Mouse (Mus musculus): ENCODE results near the gene Adamts12. TPM values are rescaled to one million over a fixed set of nuclear protein-coding genes. Genes with fewer than 3 reads are reported as not detected.

The Adamts12 gene
- polyA plus RNA-seq, 1 experiment from 2014 or later, result 4.5 TPM

DNA sequence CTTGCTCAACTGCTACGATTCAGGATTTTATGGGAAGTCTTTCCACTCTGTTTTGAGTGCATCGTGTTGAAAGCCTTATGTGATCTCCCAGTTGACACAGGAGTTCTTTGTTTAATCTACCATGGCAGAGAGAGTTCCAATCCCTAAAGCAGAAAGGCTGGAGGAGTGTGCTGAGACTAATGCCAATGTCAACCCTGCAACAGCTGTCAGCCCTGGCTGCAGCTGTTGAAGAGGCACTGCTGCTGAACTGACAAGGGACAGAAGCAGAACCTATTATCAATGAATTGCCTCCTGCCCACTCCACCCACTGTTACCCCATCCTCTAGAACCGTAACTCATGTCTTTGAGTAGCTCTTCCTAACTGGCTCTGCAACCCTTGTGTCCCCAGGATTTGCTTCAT, 101.3 kb downstream of the Adamts12 start:
- no peak for ATAC-seq (replicated peaks; ENCODE audit: low FRiP score, low TSS enrichment, low read depth)
- WGBS, result 36% methylated on average over 3 of the region's 3 CpGs
- Histone ChIP-seq H3K9me3 (ENCODE audit: control insufficient read depth, low read length) (no peaks in the 10 kb centered on the region), H3K4me2 (ENCODE audit: low read length) (no peak overlapping the region), H3K9ac (ENCODE audit: low read length) (no peak overlapping the region), H3K4me3 (ENCODE audit: low read depth, low read length) (no peak overlapping the region), H3K36me3 (ENCODE audit: control insufficient read depth, insufficient read depth, low read length) (no peaks in the 10 kb centered on the region), H3K4me1 (replicated peaks; ENCODE audit: control insufficient read depth, insufficient read depth, low read length) (no peaks in the 10 kb centered on the region), H3K27ac (ENCODE audit: low read depth) (no peak overlapping the region), H3K27me3 (replicated peaks; ENCODE audit: control insufficient read depth, insufficient read depth, low read length) (no peaks in the 10 kb centered on the region)
- DNase-seq (ENCODE audit: low spot score), result no peak

DNA sequence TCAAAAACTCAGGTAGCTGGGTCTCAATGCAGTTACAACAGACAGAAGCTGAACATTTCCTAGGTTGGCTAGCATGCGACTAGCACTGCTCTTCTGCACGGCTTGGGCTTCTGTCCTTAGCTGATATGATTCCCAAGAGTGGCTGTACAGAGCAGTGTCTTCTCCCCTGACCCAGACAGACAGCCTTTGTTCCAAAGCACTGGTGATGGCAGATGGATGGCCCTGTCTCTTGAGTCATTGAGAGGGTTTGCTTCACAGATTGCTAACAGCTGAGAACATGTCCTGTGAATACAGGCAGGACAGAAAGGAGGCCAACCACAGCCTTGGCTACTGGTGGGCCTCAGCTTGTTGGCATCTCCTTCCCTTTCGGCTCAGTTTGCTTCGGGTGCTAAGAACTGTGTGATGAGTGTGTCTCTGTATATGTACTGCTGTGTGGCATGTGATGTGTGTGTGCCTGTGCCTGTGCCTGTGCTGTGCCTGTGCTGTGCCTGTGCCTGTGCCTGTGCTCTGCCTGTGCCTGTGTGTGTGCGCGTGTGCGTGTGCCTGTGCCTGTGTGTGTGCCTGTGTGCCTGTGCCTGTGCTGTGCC, 109.4 kb downstream of the Adamts12 start:
- H3K36me3 ChIP-seq (ENCODE audit: control insufficient read depth, insufficient read depth, low read length), result no peaks in the 10 kb centered on the region
- no peaks in the 10 kb centered on the region for H3K4me1 ChIP-seq (replicated peaks; ENCODE audit: control insufficient read depth, insufficient read depth, low read length)
- no peak overlapping the region for H3K4me2 ChIP-seq (ENCODE audit: low read length)
- no peaks in the 10 kb centered on the region for H3K27me3 ChIP-seq (replicated peaks; ENCODE audit: control insufficient read depth, insufficient read depth, low read length)
- no peak for DNase-seq (ENCODE audit: low spot score)
- H3K9me3 ChIP-seq (ENCODE audit: control insufficient read depth, low read length), result no peaks in the 10 kb centered on the region
- 87% methylated on average over 7 of the region's 7 CpGs for whole genome bisulfite sequencing
- no peak overlapping the region for H3K9ac ChIP-seq (ENCODE audit: low read length)
- H3K4me3 ChIP-seq (ENCODE audit: low read depth, low read length), result no peak overlapping the region
- no peak overlapping the region for H3K27ac ChIP-seq (ENCODE audit: low read depth)
- ATAC-seq (replicated peaks; ENCODE audit: low FRiP score, low TSS enrichment, low read depth), result no peak

DNA sequence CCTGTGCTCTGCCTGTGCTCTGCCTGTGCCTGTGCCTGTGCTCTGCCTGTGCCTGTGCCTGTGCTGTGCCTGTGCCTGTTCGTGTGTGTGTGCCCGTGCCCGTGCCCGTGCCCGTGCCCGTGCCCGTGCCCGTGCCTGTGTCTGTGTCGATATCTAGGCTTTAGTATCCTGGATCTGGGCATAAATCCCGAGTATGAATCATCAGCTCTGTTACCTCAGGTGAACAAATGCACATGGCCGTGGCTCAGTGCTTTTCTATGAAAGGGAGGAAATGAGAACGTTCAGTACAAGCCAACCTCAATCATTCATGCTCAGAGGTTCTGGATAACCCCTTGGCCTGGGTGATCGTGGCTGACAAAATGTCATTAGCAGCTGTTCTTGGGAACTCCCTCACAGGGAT, 110.3 kb downstream of the Adamts12 start:
- no peaks in the 10 kb centered on the region for H3K36me3 ChIP-seq (ENCODE audit: control insufficient read depth, insufficient read depth, low read length)
- no peak overlapping the region for H3K9ac ChIP-seq (ENCODE audit: low read length)
- no peak overlapping the region for H3K27ac ChIP-seq (ENCODE audit: low read depth)
- DNase-seq (ENCODE audit: low spot score), result no peak
- no peak overlapping the region for H3K4me3 ChIP-seq (ENCODE audit: low read depth, low read length)
- WGBS, result 85% methylated on average over 13 of the region's 13 CpGs
- no peaks in the 10 kb centered on the region for H3K9me3 ChIP-seq (ENCODE audit: control insufficient read depth, low read length)
- H3K27me3 ChIP-seq (replicated peaks; ENCODE audit: control insufficient read depth, insufficient read depth, low read length), result no peaks in the 10 kb centered on the region
- ATAC-seq (replicated peaks; ENCODE audit: low FRiP score, low TSS enrichment, low read depth), result no peak
- no peaks in the 10 kb centered on the region for H3K4me1 ChIP-seq (replicated peaks; ENCODE audit: control insufficient read depth, insufficient read depth, low read length)
- no peak overlapping the region for H3K4me2 ChIP-seq (ENCODE audit: low read length)

DNA sequence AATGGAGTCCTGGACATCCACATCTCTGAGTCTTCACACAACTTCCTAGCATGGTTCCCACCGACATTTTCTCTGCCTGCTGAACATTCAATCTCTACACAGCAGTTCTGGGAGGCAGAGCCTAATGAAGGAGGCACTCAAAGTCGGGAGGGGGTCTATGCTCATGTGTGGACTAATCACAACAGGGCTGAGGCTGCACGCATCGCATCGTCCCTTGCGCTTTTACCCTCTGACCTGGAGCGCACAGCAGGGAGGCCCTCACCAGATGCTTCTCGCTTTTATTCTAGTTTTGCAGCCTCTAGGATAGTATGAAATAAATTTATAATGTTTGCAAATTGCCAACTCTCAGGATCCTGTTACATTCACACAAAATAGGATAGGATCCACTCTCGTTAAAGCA, 112.9 kb downstream of the Adamts12 start:
- Histone ChIP-seq H3K4me3 (ENCODE audit: low read depth, low read length) (no peak overlapping the region), H3K27me3 (replicated peaks; ENCODE audit: control insufficient read depth, insufficient read depth, low read length) (no peaks in the 10 kb centered on the region), H3K27ac (ENCODE audit: low read depth) (no peak overlapping the region), H3K9me3 (ENCODE audit: control insufficient read depth, low read length) (no peaks in the 10 kb centered on the region), H3K4me1 (replicated peaks; ENCODE audit: control insufficient read depth, insufficient read depth, low read length) (no peaks in the 10 kb centered on the region), H3K9ac (ENCODE audit: low read length) (no peak overlapping the region), H3K4me2 (ENCODE audit: low read length) (no peak overlapping the region), H3K36me3 (ENCODE audit: control insufficient read depth, insufficient read depth, low read length) (no peaks in the 10 kb centered on the region)
- WGBS, result 49% methylated on average over 9 of the region's 9 CpGs
- DNase-seq (ENCODE audit: low spot score) (no peak), ATAC-seq (replicated peaks; ENCODE audit: low FRiP score, low TSS enrichment, low read depth) (no peak)

DNA sequence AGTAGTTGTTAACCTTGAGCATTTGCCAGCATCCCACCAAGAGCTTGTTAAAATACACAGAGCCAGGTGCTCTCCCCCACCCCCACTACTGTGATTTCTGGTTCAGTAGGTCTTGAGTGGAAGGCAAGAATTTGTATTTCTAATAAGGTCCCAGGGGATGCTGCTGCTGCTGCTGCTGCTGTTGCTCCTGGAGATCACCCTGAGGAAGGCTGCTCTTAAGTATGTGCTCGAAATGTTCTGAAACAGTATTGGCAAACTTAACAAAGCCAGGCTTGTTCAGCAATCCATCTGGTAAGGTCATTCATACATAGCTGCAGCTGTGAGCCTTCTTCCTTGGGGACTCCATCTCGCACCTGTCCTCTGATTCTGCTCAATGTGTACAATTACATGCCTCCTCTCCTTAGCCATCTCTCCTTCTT, 115.2 kb downstream of the Adamts12 start:
- Histone ChIP-seq H3K9ac (ENCODE audit: low read length) (no peak overlapping the region), H3K27me3 (replicated peaks; ENCODE audit: control insufficient read depth, insufficient read depth, low read length) (no peaks in the 10 kb centered on the region), H3K36me3 (ENCODE audit: control insufficient read depth, insufficient read depth, low read length) (no peaks in the 10 kb centered on the region), H3K9me3 (ENCODE audit: control insufficient read depth, low read length) (no peaks in the 10 kb centered on the region), H3K4me1 (replicated peaks; ENCODE audit: control insufficient read depth, insufficient read depth, low read length) (no peaks in the 10 kb centered on the region), H3K4me2 (ENCODE audit: low read length) (no peak overlapping the region), H3K27ac (ENCODE audit: low read depth) (no peak overlapping the region), H3K4me3 (ENCODE audit: low read depth, low read length) (no peak overlapping the region)
- WGBS, result 61% methylated on average over 2 of the region's 2 CpGs
- ATAC-seq (replicated peaks; ENCODE audit: low FRiP score, low TSS enrichment, low read depth), result no peak
- no peak for DNase-seq (ENCODE audit: low spot score)

DNA sequence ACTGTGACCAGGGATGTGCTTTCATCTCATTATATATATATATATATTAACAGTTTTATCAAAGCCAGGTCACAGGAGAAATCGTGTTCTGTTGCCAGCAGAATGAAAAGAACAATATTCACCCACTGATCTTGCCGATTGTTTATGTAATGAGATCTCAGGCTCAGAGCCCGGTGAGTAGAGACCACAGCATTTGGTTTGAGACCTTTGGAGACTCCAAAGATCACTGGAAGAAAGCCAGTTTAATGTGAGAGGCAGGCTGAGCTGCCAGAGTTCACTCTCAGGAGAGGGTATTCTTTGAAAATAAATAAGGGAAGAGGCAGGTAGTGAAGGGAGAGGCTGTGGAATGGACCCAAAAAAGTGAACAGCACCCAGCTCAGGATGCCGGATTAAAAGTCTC, 122.1 kb downstream of the Adamts12 start:
- Histone ChIP-seq H3K9ac (ENCODE audit: low read length) (no peak overlapping the region), H3K27ac (ENCODE audit: low read depth) (no peak overlapping the region), H3K36me3 (ENCODE audit: control insufficient read depth, insufficient read depth, low read length) (no peaks in the 10 kb centered on the region), H3K4me2 (ENCODE audit: low read length) (no peak overlapping the region), H3K27me3 (replicated peaks; ENCODE audit: control insufficient read depth, insufficient read depth, low read length) (no peaks in the 10 kb centered on the region), H3K4me1 (replicated peaks; ENCODE audit: control insufficient read depth, insufficient read depth, low read length) (no peaks in the 10 kb centered on the region), H3K4me3 (ENCODE audit: low read depth, low read length) (no peak overlapping the region), H3K9me3 (ENCODE audit: control insufficient read depth, low read length) (no peaks in the 10 kb centered on the region)
- DNase-seq (ENCODE audit: low spot score) (no peak), ATAC-seq (replicated peaks; ENCODE audit: low FRiP score, low TSS enrichment, low read depth) (no peak)
- 54% methylated on average over 4 of the region's 4 CpGs for WGBS

DNA sequence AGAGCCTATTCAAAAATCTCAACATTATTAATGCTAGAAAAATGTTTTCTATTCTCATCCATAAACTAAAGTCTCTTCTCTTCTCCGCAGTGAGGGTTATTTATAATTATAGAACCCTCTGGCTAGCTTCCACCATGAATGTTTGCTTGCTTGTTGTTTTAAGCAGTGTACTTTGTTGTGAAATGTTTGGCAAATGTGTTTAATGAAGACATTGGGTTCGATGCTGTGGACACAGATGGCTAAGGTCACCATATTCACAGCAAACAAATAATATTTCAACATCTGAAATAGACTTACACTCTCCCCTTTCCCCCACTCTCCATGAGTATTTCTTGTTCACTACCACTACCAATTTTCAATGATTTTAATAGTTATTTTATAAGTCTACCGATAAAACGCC, 125.9 kb downstream of the Adamts12 start:
- Histone ChIP-seq H3K27ac (ENCODE audit: low read depth) (no peak overlapping the region), H3K4me3 (ENCODE audit: low read depth, low read length) (no peak overlapping the region), H3K9ac (ENCODE audit: low read length) (no peak overlapping the region), H3K36me3 (ENCODE audit: control insufficient read depth, insufficient read depth, low read length) (no peaks in the 10 kb centered on the region), H3K27me3 (replicated peaks; ENCODE audit: control insufficient read depth, insufficient read depth, low read length) (no peaks in the 10 kb centered on the region), H3K4me2 (ENCODE audit: low read length) (no peak overlapping the region), H3K9me3 (ENCODE audit: control insufficient read depth, low read length) (no peaks in the 10 kb centered on the region), H3K4me1 (replicated peaks; ENCODE audit: control insufficient read depth, insufficient read depth, low read length) (no peaks in the 10 kb centered on the region)
- ATAC-seq (replicated peaks; ENCODE audit: low FRiP score, low TSS enrichment, low read depth) (no peak), DNase-seq (ENCODE audit: low spot score) (no peak)
- WGBS, result 85% methylated on average over 4 of the region's 4 CpGs

DNA sequence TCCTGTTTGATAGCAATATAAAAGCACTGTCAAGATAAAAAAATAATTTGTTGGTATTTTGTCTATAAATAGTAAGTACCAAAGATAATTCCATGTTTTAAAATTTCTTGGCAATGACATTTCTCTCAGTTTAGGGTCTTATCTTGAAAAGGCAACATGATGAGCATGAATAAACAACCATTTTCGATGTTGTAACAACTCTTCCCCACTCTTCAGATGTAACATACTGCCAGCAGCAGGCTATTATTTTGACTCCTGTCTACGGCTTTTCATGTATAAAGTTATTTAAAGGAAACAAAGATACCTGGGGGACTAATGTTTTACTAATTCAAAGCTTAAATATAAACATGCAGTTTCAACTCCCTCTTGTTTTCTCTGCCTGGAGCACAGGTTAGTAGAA, 128.2 kb downstream of the Adamts12 start:
- H3K27me3 ChIP-seq (replicated peaks; ENCODE audit: control insufficient read depth, insufficient read depth, low read length), result no peaks in the 10 kb centered on the region
- 75% methylated on average over 2 of the region's 2 CpGs for WGBS

DNA sequence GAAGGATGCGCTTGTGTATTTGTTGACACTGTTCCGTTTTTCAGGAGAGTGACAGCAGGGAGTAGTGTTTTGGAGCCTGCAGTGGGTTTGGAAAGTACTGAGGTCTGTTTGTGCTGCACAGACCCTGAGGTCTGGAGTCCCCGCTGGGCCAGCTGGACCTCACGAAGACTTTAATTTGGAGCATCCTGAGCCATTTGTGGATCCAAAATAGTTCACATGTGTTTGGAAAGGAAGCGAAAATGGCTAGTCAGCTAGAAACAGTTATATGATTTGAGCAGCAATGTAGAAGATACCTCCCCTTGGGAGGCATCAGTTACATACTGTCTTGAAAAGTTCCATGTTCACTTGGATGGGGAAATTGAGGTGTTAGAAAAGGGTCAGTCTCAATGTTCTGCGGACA, 132.5 kb downstream of the Adamts12 start:
- Histone ChIP-seq H3K4me3 (ENCODE audit: low read depth, low read length) (no peak overlapping the region), H3K9me3 (ENCODE audit: control insufficient read depth, low read length) (no peaks in the 10 kb centered on the region), H3K9ac (ENCODE audit: low read length) (no peak overlapping the region), H3K4me1 (replicated peaks; ENCODE audit: control insufficient read depth, insufficient read depth, low read length) (no peaks in the 10 kb centered on the region), H3K27ac (ENCODE audit: low read depth) (no peak overlapping the region), H3K36me3 (ENCODE audit: control insufficient read depth, insufficient read depth, low read length) (no peaks in the 10 kb centered on the region), H3K4me2 (ENCODE audit: low read length) (no peak overlapping the region), H3K27me3 (replicated peaks; ENCODE audit: control insufficient read depth, insufficient read depth, low read length) (no peaks in the 10 kb centered on the region)
- WGBS, result 88% methylated on average over 6 of the region's 6 CpGs
- DNase-seq (ENCODE audit: low spot score), result no peak
- ATAC-seq (replicated peaks; ENCODE audit: low FRiP score, low TSS enrichment, low read depth), result no peak

More for the DNA sequence above, 128.2 kb downstream of the Adamts12 start:
- Histone ChIP-seq H3K36me3 (ENCODE audit: control insufficient read depth, insufficient read depth, low read length) (no peaks in the 10 kb centered on the region), H3K4me3 (ENCODE audit: low read depth, low read length) (no peak overlapping the region), H3K4me2 (ENCODE audit: low read length) (no peak overlapping the region), H3K27ac (ENCODE audit: low read depth) (no peak overlapping the region), H3K9ac (ENCODE audit: low read length) (no peak overlapping the region), H3K9me3 (ENCODE audit: control insufficient read depth, low read length) (no peaks in the 10 kb centered on the region), H3K4me1 (replicated peaks; ENCODE audit: control insufficient read depth, insufficient read depth, low read length) (no peaks in the 10 kb centered on the region)
- DNase-seq (ENCODE audit: low spot score) (no peak), ATAC-seq (replicated peaks; ENCODE audit: low FRiP score, low TSS enrichment, low read depth) (no peak)

Data from intestine, embryonic 14.5 days (tissue).